Mouse (Mus musculus) kidney, adult 2 months (tissue): Measurements from ENCODE around the gene B4galnt1.

ENCODE experiments used
- CTCF ChIP-seq: fragments of 200-500 bp; conservative IDR thresholded peaks from 2 replicates; pipeline ENCODE4 v1.5.1; 2011; ENCODE audit warnings: low read depth, mild to moderate bottlenecking, control low read depth, low read length, moderate library complexity, mixed read lengths; ENCODE audit not compliant: insufficient read depth, insufficient read length
- POLR2A ChIP-seq: fragments of 200-500 bp; IDR thresholded peaks from one replicate; pipeline ENCODE4 v1.6.1; 2011; ENCODE audit warnings: low read depth, low read length, control low read depth

DNA sequence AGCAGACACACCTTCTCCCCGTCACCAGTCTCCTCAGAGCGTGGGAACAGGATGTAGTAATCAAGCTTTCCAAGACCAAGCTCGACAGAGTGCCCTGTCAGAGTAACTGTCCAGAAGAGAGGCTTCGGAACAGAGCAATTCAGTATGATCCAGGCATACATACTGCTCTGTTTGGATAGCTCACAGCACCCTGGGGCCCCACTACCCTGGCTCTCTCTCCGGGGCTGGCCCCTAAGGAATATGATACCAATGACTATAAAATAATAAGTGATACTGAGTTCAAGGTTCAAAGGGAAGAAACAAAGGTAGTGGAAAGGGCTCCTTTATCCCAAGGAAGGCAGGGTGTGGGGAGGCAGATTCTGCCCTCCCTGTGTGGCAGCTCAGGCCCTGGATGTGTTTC, 32.6 kb upstream of the B4galnt1 start:
- TF ChIP-seq POLR2A, result no peak
- no peak for TF ChIP-seq CTCF
